In the genomic region with DNA sequence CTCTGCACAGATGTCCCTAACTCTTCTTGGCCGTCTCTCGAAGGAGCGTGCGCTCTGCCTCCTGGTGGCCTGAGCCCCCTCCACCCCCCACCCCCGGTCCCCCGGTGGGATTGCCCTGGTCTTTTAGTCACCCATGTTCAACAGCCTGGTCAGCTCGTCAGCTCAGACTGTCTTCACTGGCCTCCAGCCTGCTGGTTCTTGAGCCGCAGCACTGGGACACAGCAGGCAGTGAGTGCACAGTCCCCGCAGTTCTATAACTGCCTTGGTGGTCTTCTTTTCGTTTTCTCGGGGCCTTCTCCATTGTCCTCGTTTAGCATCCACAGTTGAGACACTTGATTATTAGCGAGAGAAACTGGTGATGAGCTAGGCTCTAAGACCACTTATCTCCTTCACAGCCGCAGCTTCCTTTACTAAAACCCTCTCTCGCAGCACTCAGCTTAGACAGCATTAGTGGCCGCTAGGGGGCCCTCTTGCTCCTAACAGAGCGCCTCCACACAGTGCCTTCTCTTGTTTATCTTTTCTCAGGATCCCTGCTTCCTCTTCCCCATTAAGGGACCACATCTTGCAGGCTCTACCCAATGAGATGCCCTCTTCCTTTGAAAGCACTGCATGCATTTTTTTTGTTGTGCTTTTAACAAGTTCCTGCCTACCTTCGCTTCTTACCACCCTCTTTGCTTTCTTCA, we compare ENCODE assay signal across 8 mouse cellular contexts. TPM values are rescaled to one million over a fixed set of nuclear protein-coding genes. Genes with fewer than 3 reads are reported as not detected.
DNase-seq lines count a peak whose midpoint lies in the region; ATAC-seq and TF ChIP-seq lines count a peak whose summit lies in the region.

No protein-coding gene starts in this region.

- WGBS in hindbrain, postnatal 0 days = 27% methylated on average over 18 of the region's 18 CpGs
- WGBS in midbrain, embryonic 10.5 days = 25% methylated on average over 18 of the region's 18 CpGs

- peak; percentile 91 for ATAC-seq in hindbrain, postnatal 0 days

- TF ChIP-seq CTCF in hindbrain, postnatal 0 days (IDR thresholded peaks at IDR 0.05; ENCODE audit: low read depth) = peak; percentile 84

- no peak overlapping the region for H3K27ac ChIP-seq in hindbrain, postnatal 0 days
- H3K27ac ChIP-seq in midbrain, embryonic 10.5 days (replicated peaks) = peak overlapping the region; percentile 75

- no peaks in the 10 kb centered on the region for H3K27me3 ChIP-seq in hindbrain, postnatal 0 days (ENCODE audit: insufficient read depth, low read length)
- no peaks in the 10 kb centered on the region for H3K27me3 ChIP-seq in midbrain, embryonic 10.5 days (ENCODE audit: low read depth, poor library complexity, severe bottlenecking)

- peak overlapping the region; percentile 29 for H3K4me2 ChIP-seq in hindbrain, postnatal 0 days (ENCODE audit: low read depth, low read length)

- DNase-seq in WW6 (ENCODE audit: low read depth, low spot score) = peak; percentile 58
- peak; percentile 81 to 93 for DNase-seq in cerebellum, postnatal 25 days
- peak; percentile 38 to 52 for DNase-seq in gastrocnemius, adult 8-10 months (ENCODE audit: low spot score in 2 of 2)
- DNase-seq in hindbrain, postnatal 0 days (ENCODE audit: low spot score) = peak; percentile 93
- peak; percentile 83 to 85 for DNase-seq in left cerebral cortex, postnatal 14 days (ENCODE audit: low spot score in 2 of 2)
- peak; percentile 80 for DNase-seq in midbrain, embryonic 10.5 days (ENCODE audit: low spot score)
- peak; percentile 93 for DNase-seq in right cerebral cortex, postnatal 4 days
- no peak for DNase-seq in adipocyte (ENCODE audit: low spot score)

- H3K4me3 ChIP-seq in hindbrain, postnatal 0 days (ENCODE audit: low read length) = no peak overlapping the region
- peak overlapping the region; percentile 24; the same call in 1 of the 2 replicates for H3K4me3 ChIP-seq in midbrain, embryonic 10.5 days

- 0 out of 2 replicates have a peak, but pooled peaks cover 7% of the 10 kb centered on the region for H3K4me1 ChIP-seq in hindbrain, postnatal 0 days (ENCODE audit: insufficient read depth, low read length)
- peaks cover 32% of the 10 kb centered on the region for H3K4me1 ChIP-seq in midbrain, embryonic 10.5 days

- H3K36me3 ChIP-seq in hindbrain, postnatal 0 days (ENCODE audit: insufficient read depth, low read length) = no peaks in the 10 kb centered on the region; the same call in 1 of the 2 replicates
- peaks cover 17% of the 10 kb centered on the region for H3K36me3 ChIP-seq in midbrain, embryonic 10.5 days

- H3K9ac ChIP-seq in hindbrain, postnatal 0 days (replicated peaks; ENCODE audit: low read length) = no peak overlapping the region; the same call in 1 of the 2 replicates

- H3K9me3 ChIP-seq in hindbrain, postnatal 0 days (ENCODE audit: low read length) = no peaks in the 10 kb centered on the region
- no peaks in the 10 kb centered on the region for H3K9me3 ChIP-seq in midbrain, embryonic 10.5 days (replicated peaks)

- intact Hi-C loops in left cerebral cortex, postnatal 14 days (cut with DNase I) = loop anchor here (5.0 kb wide), 2 partner anchors 49 to 314 kb away; no protein-coding TSS in a partner anchor

RNA-seq across cellular contexts. Expression of a gene that starts 52.0 kb away (rescaled TPM):
- total RNA-seq in gastrocnemius, adult 8-10 months (2022) = 100 to 1,000 TPM; 102 to 145 (median 124) TPM
- 525 and 569 TPM in 2 replicates for total RNA-seq in hindbrain, postnatal 0 days (2014; rRNA removed)
- 544 and 588 TPM in 2 replicates for polyA plus RNA-seq in hindbrain, postnatal 0 days (2015; fragmentation: Nextera tagmentation; extraction: Ambion mirVana)
- total RNA-seq in left cerebral cortex, postnatal 14 days (2021) = 100 to 1,000 TPM; 559 to 625 TPM
- polyA plus RNA-seq in midbrain, embryonic 10.5 days (2016; fragmentation: Nextera tagmentation; extraction: Ambion mirVana) = 313 and 341 TPM in 2 replicates
